Mouse (Mus musculus): ENCODE data around the gene Tstd2.

Tstd2 gene

DNA sequence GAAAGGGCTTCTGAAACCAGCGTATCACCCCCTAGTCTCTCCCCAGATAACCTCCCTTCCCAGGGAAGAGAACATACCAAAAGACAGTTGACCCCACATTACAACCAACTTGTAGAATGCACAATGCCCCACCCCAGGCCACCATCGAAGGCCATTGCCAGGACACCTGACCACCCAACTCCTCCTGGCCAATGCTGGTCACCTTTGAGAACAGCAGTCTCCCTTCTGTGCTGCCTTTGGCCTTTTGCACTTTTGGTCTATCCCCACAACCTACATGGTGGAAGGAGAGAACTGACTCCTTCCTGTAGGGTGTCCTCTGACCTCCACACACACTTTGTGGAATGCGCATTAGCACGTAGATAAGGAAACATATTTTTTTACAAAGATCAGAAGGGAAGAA lies 21.0 kb downstream of the Tstd2 start:
- no peak for DNase-seq

GRCm38 (mm10) chr4:46116544-46117175 lies 21.8 kb downstream of the Tstd2 start:
- DNase-seq, result no peak

- DNase-seq, result no peak
Observed at GRCm38 (mm10) chr4:46115308-46115707, 23.2 kb downstream of the Tstd2 start.

DNA sequence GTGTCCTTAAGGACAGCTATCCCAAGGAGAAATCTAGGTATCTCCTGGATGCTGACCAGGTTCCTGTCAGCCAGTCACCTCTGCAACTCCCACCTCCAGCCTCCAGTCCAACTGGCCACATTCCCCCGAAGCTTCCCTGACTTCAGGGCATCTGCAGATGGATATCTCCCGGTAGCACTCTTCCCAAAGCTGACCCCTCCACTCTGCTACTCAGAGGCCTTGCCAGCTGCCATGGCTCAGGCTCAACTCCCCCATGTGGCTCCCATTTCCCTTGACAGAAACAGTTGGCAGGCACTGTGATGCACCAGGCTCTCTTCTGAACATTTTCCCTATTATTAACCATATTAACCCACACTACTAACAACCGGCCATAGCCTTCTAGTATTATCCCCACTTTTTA lies 27.1 kb downstream of the Tstd2 start:
- no peak for DNase-seq

- DNase-seq, result no peak
Observed at GRCm38 (mm10) chr4:46110084-46110483, 28.4 kb downstream of the Tstd2 start.

DNA sequence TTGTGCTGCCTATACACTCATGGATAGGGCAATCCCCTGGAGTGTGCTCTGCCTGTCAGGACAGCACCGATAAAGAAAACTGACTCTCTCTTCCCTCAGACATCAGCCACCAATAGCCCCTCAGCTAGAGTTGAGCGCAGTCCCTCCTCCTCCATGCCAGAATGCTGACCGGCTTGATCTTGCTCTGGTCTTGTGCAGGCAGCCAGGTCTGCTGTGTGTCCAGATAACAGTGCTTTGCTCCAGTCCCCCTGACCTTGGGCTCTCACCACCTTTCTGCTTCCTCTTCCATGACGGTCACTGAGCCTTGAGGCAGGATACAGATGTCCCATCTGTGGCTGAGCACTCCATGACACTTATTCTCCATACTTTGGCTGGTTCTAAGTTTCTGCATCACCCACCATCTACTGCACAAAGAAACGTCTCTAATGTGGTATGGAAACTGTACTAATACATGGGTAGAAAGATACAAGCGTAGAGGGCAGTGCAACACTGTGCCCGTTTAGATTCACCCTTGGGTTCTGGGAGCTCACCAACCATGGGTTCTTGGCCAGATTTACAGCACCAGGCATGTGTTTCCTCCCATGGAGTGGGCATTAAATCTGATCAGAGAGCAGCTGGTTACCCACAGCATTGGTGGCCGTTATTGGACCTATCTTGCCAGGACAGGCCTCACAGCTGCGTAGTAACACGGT lies 36.3 kb downstream of the Tstd2 start:
- DNase-seq, result no peak

DNA sequence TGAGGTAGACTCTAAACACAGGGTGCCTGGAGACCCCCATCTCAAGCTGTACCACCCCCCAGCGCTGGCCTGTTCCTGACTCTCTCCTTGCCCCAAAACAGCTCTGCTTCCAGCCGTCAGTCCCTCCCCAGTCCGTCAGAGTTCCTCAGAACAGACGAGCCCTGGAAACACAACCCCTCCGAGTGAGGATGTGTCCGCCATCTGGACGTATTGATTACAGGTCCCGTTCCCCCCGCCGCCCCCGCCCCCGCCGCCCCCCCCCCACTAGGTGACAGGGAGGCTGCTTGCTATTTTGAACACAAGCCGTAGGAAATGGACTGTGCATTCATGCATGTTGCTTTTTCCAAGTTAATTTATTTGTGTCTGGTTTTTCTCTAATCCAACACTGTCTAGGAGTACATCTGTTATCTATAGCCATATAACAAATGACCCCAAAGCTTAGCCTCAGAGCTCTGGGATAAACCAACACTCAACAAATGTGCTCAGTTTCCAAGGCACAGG lies 37.2 kb downstream of the Tstd2 start:
- no peak for DNase-seq

- DNase-seq, result no peak
Observed at GRCm38 (mm10) chr4:46100539-46100938, 38.0 kb downstream of the Tstd2 start.

DNA sequence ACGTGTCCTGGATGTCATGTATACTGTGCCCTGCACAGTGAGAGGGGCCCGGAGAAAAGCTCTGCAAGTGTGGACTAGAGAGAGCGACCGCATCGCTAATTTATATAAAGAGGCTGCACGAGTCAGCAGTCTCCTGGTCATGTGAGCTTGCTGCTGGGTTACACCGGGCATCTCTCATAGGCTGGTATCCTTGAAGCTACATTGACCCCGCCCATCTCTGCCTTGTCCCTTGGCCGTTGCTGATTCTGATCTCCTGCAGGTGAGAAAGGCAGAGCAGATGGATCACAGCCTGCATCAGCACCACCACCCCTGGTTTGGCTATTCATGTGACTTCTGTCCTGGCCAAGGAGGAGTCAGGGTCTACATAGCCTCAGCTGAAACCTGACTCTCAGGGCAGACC lies 39.4 kb downstream of the Tstd2 start:
- DNase-seq, result no peak

- no peak for DNase-seq
Observed at GRCm38 (mm10) chr4:46097591-46097990, 40.9 kb downstream of the Tstd2 start.

DNA sequence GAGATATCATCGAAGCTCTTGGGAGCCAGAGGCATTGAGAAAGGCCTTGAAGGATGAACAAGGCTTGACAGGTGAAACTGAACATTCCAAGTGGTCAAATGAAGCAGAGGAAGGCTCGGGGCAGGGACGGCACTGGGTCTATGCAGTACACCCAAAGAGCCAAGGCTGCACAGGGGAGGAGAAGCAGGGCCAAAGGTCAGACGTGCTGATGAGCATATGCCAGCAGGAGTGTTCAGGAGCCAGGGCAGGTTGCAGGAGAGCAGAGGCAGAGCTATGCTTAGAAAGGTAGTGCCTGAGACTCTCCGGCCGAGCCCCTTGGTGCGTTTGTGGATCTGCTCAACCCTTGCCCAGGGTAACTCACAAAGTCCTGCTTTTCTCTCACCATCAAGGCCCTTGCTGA lies 41.9 kb downstream of the Tstd2 start:
- DNase-seq, result peak in 1 of 2 experiments; percentile 62

DNA sequence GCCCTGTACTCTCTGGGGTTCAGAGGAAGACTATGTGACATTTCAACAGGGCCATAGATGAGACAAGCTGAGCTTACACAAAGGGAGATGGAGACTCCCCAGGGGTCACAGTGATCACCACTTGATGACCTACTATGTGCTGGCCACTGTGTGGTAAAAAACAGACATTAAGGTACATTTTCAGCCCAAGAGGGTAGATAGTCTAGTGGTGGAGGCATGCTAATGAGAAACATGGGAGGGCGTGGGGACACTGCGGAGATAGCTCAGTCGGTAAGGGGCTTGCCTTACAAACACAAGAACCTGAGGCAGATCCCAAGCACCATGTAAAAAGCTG lies 42.7 kb downstream of the Tstd2 start:
- no peak for DNase-seq

DNA sequence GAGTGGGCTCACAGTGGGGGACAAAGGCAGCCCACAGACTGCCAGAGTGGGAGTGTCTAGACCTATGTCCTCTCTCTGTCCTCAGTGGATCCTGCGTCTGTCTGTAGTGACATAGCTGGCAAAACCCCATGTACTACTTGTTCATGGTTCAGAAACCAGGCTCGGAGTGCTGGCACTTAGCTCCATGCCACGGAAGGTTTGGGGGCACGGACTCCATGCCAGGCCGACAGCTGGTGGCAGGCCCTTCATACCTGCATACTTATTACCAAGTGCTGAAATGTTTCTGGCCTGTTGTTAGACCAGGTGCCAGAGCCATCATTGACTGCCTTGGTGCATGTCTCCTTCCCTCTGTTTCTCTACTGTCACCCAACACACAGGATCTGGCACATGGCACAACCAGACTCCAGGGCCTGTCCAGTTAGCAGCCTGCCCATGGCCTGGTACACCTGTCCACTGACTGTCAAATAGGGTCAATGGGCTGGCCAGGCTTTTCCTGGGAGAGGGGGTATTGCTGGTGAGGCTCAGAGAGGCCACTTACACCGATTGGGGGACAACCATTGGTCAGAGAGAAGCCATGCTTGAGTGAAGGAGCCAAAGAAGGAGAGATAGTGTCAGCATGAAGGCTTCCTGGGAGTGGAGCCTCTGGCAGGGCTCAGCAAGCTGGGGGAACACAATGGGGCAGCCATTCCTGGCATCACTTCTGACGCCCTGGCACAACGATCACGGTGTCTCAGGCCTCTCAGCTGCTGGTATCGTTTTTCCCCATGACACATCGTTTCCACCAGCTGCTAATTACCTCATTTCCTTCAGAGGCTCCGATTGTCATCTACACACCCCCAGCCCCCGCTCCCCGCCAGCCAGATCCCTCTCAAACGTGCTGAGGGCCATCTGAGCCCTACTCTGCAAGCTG lies 43.3 kb downstream of the Tstd2 start:
- DNase-seq, result peak in 1 of 2 experiments; percentile 33

DNA sequence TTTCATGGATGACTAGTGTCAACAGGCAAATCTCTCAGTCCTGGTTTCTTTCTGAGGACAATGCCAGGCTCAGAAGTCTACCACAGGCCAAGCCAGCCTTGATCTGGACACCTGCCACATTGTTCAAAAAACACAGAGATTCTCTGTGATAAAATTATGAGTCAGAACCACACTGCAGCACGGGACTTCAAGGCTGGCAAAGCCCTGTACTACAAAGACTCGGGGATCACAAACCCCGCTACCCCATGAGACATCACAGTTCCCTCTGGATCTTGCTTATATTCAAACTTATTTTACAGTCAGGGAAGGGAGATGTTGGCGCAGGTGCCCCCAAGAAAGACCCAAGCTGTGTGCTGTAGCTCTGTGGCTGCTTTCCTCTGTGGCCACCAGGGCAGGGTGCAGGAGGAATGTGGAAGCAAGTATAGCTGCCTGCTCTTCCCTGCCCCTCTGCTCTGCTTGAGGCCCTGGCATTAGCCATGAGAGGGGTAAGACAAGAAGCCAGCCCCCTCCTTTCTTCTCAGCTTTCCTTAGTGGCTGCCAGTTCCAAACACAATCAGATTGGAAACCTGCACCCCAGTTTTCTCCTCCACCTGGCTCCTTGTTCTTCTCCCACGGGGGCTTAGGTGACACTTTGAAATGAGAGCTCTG lies 45.9 kb downstream of the Tstd2 start:
- DNase-seq, result no peak

DNA sequence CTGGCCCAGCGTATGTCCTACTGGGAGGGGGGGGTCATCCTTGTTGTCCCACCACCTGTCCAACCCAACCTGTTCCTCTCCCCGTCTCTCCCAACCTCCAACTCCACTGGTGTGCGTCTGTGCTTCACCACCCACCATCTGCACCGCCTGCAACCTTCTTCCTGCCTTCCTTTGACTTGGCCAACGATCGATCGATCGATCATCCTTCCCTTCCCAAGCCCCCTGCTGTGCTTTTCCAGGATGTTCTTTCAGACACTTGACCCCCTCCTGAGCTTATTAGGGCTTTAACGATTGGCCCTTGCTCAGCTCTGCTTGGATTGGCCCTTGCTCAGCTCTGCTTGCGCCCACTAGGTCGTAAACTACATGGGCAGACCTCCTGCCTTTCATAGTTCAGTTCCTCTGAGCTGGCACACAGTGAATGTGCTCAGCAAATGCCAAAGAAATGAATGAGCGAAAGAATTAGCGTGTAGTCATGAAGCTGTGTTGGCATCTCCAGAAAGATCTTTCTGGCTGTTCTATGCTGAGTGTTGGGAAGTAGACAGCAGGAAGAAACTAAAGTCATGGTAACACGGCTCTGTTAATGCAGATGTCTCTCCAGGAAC lies 48.9 kb downstream of the Tstd2 start:
- no peak for DNase-seq

DNA sequence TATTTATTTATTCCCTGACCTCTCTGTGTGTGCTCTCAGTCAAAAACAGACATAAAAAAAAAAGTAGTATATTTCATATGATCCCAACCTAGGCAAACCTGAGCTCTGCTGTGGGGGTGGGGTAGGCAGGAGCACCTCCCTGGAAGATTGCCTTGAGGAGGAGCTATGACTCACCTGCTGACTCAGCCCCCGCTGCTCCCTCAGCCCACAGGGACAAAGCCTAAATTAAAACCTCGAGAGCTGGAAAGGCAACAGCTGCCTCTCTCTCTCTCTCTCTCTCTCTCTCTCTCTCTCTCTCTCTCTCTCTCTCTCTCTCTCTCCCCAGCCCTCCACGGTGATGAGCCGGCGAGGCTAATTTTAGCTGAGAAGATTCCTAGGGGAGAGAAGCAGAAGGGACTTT lies 50.6 kb downstream of the Tstd2 start:
- peak in 1 of 2 experiments; percentile 16 for DNase-seq

GRCm38 (mm10) chr4:46087427-46087771 lies 51.1 kb downstream of the Tstd2 start:
- DNase-seq, result no peak

DNA sequence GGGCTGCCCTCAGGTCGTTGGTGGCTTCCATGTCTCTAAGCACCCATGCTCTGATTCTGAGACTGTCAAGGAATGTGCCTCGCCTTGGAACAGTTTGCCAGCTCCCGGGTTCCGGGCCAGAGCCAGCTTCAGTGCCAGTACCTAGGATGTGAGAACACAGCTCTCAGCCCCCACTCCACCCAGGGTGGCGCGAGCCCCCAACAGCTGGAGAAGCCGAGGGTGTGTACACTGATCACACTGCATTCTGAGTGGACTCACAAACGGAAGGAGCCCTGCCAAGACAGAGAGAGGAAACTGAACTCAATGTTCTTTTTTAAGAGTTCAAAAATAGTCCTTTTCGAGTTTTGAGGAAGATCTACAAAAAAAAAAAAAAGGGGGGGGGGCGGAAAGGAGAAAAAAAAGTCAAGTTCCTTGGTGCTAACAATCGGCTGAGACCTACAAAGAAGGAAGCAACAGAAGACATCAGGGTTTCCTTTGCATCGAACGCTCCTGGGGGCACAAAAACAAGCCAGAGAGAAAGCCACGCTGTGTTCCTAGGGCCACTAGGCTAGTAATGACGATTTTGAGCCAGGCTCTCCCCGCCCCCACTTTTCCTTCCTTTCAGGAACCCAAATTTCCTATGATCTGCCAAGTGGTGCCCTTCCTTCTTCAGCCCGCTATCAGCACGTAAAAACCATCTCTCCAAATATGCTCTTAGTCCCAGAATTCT lies 51.6 kb downstream of the Tstd2 start:
- DNase-seq, result peak in 1 of 2 experiments; percentile 29

- DNase-seq, result no peak
Observed at GRCm38 (mm10) chr4:46085223-46085811, 53.2 kb downstream of the Tstd2 start.

DNA sequence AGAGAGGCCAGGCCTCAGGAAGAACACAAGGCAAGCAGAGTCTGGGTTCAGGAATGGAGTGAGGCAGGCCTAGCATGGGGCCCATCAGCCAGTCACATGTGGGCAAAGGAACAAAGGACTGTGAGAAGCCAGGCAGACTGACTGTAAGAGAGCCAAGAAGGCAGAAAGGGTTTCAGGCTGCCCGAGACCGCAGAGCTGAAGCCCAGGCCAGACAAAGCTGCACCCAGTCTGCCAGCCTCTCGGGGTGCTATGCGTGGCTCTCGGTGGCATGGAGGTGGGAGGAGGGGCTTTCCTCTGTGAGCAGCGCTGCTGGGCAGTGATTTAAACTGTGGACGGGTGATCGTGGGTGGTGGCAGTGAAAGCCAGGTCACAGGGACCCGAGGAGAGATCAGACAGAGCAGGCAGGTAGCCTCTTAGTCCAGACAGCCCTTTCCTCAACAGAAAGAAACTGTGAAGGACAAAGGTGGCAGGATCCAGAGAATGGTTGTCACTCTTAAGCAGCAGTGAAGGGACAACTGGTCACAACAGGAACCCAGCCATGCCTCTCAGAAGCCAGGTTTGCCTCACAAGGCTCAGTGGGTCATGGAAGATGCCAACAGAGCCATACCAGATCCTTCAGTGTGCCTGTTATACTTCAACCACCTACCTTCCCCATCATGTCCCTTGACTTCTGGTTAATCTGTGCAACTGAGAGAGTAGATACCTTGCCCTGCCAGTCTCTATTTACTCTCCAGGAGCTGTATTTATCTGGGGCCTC lies 53.9 kb downstream of the Tstd2 start:
- no peak for DNase-seq

DNA sequence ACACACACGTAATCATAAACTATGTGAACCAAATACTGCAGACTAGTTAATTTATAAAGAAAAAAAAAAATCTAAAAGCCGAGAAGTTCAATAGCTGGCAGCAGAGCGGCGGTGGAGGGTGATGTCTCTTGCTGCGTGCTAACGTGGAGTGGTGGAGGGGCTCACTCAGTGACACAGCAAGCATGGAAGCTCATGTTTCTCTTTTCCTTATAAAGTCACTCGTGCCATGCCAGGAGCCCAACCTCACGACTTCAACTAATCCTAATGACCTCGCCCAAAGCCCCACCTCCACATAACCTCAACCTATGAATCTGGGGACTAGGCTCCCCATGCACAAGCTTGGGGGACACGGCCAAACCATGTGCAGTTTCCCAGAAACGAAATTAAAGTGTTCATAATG lies 55.9 kb downstream of the Tstd2 start:
- no peak for DNase-seq

Measured in kidney, adult 8-10 months (tissue).